Mouse (Mus musculus): ENCODE measurements around the gene Clic4.

Clic4 gene

GRCm38 (mm10) chr4:135272640-135273306 is at the start of gene Clic4:
Gene Clic4 (minus strand): TSS chr4:135272814.
- peak; percentile 100 for DNase-seq

DNA sequence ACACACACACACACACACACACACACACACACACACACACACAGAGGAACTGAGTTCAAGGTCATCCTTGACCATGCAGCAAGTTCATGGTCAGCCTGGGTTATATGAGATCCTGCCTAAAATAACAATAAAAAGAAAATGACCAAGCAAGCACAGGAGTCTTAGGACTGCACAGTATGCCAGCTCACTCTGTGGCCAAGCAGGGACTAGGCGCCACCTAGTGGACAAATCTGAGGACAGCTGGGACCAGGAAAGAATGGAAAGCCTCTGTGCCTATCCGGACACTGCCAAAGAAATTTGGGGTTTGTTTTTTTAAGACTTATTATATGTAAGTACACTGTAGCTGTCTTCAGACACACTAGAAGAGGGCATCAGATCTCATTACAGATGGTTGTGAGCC is 45.4 kb upstream of the Clic4 start:
- peak; percentile 82 to 86 for DNase-seq

DNA sequence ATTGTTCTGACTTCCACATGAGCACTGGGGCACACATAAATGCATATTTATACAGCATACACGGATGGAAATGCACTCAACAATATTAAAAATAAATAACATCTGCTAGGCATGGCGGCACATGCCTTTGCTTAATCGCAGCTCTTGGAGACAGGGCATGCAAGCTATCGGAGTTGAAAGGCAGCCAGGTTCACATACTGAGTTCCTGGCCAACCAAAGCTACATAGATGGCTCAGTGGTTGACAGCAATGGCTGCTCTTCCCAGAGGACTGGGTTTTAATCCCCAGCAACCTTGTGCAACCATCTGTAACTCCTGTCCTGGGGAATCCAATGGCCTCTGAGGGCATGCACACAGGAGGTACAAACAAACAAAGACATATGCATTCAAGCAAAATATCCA is 44.9 kb upstream of the Clic4 start:
- DNase-seq = no peak

- DNase-seq = peak in 1 of 2 experiments; percentile 6
Observed at GRCm38 (mm10) chr4:135315287-135315686, 42.7 kb upstream of the Clic4 start.

GRCm38 (mm10) chr4:135314419-135314832 is 41.8 kb upstream of the Clic4 start:
- peak in 1 of 2 experiments; percentile 6 for DNase-seq

GRCm38 (mm10) chr4:135313761-135314241 is 41.2 kb upstream of the Clic4 start:
- peak in 1 of 2 experiments; percentile 34 for DNase-seq

GRCm38 (mm10) chr4:135313111-135313691 is 40.6 kb upstream of the Clic4 start:
- DNase-seq = peak; percentile 54 to 68

DNA sequence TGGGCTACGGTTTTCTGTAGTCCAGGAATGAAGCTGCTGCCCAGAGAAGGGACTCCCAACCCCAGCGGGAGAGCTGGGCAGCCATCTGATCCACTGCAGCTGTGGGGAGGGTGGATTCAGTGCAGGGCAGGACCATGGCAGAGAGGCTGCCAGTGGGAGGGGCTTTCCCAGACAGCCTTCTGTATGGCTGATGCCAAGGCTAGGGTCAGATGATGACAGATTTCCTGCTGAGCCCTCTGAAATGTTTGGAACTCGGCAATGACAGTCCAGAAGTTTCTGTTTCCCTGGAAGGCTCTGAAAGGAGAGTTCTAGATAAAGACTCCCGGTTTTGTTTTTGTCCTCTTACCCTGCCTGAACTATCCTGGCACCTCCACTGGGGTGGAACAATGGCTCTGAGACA is 40.1 kb upstream of the Clic4 start:
- peak; percentile 71 to 84 for DNase-seq

DNA sequence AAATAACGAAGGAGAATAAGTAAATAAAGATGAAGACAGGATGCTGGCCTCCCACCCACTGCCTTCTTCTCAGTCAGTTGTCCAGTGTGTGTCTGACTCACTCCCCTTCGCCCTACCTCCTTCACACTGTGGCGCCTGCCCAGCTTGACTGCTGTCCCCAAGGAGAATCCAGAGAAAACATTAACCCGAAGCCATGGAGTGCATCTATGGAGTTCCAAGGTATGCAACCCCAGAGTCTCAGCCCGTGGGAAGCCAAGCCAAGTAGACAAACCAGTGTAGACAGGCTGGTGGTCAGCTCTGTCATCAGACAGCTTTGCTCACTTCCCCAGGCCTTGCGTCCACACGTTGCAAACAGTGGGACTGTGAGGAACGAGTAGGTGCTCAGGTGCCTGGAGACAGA is 37.8 kb upstream of the Clic4 start:
- DNase-seq = peak in 1 of 2 experiments; percentile 63

GRCm38 (mm10) chr4:135309726-135310125 is 37.1 kb upstream of the Clic4 start:
- peak in 1 of 2 experiments; percentile 2 for DNase-seq

- peak in 1 of 2 experiments; percentile 21 for DNase-seq
Observed at GRCm38 (mm10) chr4:135309112-135309659, 36.6 kb upstream of the Clic4 start.

DNA sequence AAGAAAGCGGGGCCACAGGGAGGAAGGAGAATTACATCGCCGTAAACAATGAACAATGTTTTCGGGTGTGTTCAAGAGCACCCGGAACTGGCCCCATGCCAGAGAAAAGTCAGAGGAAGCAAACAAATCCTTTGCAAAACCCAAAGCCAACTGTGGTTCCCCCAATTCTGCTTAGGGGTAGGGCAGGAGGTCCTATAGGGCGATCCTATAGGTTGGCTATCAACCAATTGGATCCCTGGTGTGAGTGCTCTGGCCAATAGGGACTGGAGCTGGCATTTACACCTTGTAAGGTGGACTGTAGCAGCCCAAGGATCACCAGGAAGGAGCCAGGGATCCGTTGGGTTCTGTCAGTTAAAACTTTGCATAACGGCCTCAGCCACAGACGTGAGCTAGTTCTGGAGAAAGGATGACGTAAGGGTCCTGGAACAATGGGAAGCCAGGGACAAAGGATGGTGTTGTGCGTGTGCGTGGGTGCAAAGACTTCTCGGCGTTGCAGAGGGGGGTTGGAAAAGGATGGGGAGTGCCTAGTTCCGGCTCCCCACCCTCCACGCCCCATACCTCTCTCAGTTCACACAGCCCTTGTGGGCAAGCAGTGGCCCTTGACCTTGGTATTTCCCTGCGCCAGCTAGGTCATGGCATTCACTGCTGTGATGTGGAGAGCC is 34.5 kb upstream of the Clic4 start:
- DNase-seq = peak in 1 of 2 experiments; percentile 49

GRCm38 (mm10) chr4:135306533-135306932 is 33.9 kb upstream of the Clic4 start:
- peak; percentile 50 to 65 for DNase-seq

DNA sequence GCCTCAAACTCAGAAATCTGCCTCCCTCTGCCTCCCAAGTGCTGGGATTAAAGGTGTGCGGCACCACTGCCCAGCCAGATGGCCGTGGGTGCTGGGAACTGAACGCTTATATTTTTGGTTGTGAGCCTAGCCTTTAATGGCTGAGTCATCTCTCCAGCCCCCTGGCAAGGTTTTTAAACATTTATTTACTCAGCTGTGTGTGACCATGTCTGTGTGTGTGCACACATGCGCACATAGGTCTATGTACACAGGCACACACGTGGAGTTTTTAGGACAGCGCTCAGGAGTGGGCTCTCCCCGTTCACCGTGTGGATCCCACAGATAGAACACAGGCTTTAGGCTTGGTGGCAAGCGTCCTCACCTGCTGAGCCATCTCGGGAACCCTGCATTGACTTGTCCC is 29.6 kb upstream of the Clic4 start:
- DNase-seq = no peak

GRCm38 (mm10) chr4:135301166-135301565 is 28.6 kb upstream of the Clic4 start:
- no peak for DNase-seq

DNA sequence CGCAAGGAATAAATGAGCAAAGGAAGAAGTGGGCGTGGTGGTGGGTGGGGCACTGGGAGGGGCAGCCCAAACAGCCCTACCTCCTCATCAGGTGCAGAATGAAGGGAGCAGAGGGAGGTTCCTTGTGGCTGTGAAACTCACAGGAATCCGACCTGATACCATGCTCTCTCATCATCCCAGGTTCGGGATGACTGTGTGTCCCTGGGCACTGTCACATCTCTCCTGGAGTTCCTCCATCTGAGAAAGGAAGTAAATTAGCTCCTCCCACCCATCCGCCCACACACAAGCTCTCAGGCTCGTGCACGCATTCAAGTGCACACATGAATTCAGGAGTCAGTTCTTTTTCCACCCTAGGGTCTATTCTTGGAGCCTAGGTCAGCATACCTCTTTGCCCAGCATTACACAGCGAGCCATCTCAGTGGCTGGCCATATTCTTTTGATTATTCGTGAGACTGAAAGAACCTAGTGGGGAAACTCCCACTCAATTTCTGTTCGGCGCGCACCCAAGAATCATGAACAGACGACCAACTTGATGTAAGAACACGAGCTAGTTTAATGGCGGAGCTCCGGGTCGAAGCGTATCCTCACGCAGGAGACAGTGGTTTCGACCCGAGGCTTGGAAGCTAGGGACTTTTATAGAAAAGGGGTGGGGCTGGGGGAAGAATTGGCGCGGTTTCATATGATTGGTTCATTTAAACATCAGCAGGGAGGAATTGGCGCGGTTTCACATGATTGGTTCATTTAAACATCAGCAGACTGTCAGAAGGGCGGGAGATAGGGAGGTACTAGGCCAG is 27.8 kb upstream of the Clic4 start:
- DNase-seq = no peak

DNA sequence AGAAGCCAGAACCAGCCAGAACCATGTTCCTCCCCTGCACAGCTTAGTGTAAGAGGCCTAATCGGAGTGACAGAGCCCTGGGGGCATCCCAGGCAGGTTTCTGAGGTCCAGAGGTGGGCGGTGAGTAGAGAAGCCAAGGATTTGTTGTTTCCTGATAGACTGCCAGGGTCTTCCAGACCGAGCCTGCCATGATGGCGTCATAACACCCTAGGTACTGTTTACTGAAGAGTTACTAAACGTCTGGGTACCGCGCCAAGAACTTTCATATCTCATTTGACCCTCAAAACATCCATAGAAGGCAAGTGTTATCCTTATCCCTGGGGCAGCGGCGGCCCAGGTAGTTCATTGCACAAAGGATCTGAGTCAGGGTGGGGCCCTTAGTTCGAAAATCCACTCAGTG is 26.1 kb upstream of the Clic4 start:
- DNase-seq = no peak

GRCm38 (mm10) chr4:135297931-135298546 is 25.4 kb upstream of the Clic4 start:
- DNase-seq = no peak

- DNase-seq = no peak
Observed at GRCm38 (mm10) chr4:135297146-135297545, 24.5 kb upstream of the Clic4 start.

GRCm38 (mm10) chr4:135296565-135296964 is 24.0 kb upstream of the Clic4 start:
- DNase-seq = no peak

- DNase-seq = no peak
Observed at GRCm38 (mm10) chr4:135293813-135294212, 21.2 kb upstream of the Clic4 start.

- peak; percentile 71 to 82 for DNase-seq
Observed at GRCm38 (mm10) chr4:135292477-135293089, 20.0 kb upstream of the Clic4 start.
